Mouse (Mus musculus): ENCODE measurements around the gene Sema3d.

The Sema3d gene

GRCm38 (mm10) chr5:12637763-12638468 is 254.7 kb downstream of the Sema3d start:
- CTCF ChIA-PET = no interaction called here
